Mouse (Mus musculus): ENCODE measurements around the gene Slc36a2. TPM values are rescaled to one million over a fixed set of nuclear protein-coding genes. Genes with fewer than 3 reads are reported as not detected.

Slc36a2 gene
- polyA plus RNA-seq, 1 experiment from 2014 or later, result 0.10 TPM

DNA sequence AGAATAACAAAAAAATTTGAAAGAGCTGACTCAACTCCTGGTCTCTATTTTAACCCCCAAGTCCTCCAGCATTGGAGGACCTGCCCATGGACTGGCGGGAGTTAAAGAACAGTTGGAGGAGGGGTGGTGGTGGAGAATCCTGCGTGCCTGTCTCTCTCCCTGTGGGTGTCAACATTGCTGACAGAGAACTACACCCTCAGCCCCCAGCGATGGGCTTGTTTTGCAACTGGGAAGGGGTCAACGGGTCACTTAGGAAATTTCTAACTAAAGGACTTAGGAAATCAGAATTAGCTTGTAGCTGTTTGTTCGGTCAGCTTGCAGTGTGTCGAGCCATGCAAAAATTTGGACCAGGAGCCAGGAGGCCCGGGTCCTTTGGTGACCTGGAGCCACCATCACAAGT, 1.8 kb downstream of the Slc36a2 start:
- ATAC-seq (ENCODE audit: low FRiP score, low TSS enrichment) (no peak), DNase-seq (ENCODE audit: low spot score) (no peak)
- H3K36me3 ChIP-seq (ENCODE audit: control insufficient read depth, insufficient read depth, low read length), result no peaks in the 10 kb centered on the region
- no peaks in the 10 kb centered on the region for H3K9me3 ChIP-seq (ENCODE audit: control insufficient read depth, low read length)
- H3K4me2 ChIP-seq (replicated peaks; ENCODE audit: low read depth), result no peak overlapping the region
- TF ChIP-seq CTCF (IDR thresholded peaks at IDR 0.05; ENCODE audit: low read depth) (no peak), EP300 (optimal IDR thresholded peaks at IDR 0.05) (no peak)
- WGBS, result 41% methylated on average over 7 of the region's 7 CpGs
- no peak overlapping the region for H3K27ac ChIP-seq (replicated peaks)
- no peaks in the 10 kb centered on the region for H3K4me1 ChIP-seq (replicated peaks; ENCODE audit: control insufficient read depth, insufficient read depth)
- H3K4me3 ChIP-seq (ENCODE audit: low read depth, low read length), result no peak overlapping the region
- no peak overlapping the region for H3K9ac ChIP-seq (ENCODE audit: low read length)
- H3K27me3 ChIP-seq (ENCODE audit: control insufficient read depth, insufficient read depth, low read length), result no peaks in the 10 kb centered on the region

DNA sequence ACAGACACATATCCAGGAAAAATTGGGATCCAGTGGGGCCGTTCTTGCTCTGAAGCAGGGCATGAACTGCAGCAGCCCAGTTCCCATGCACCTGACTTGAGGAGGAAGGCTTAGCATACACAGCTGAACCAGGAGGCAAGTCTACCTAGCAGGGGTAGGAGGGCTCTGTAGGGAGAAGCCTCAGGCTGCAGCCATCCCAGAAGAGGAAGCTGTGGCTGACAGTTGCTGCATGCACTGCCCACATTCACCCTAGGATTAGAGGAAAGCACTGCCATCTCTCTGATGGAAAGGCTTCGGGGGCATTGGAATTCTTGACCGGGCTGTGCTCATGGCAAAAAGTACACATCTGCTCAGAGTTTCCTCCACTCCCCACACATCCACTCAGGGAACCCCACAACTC, 5.0 kb downstream of the Slc36a2 start:
- Histone ChIP-seq H3K9me3 (ENCODE audit: control insufficient read depth, low read length) (no peaks in the 10 kb centered on the region), H3K27ac (replicated peaks) (no peak overlapping the region), H3K9ac (ENCODE audit: low read length) (no peak overlapping the region), H3K4me2 (replicated peaks; ENCODE audit: low read depth) (no peak overlapping the region), H3K27me3 (ENCODE audit: control insufficient read depth, insufficient read depth, low read length) (no peaks in the 10 kb centered on the region), H3K4me3 (ENCODE audit: low read depth, low read length) (no peak overlapping the region), H3K36me3 (ENCODE audit: control insufficient read depth, insufficient read depth, low read length) (no peaks in the 10 kb centered on the region), H3K4me1 (replicated peaks; ENCODE audit: control insufficient read depth, insufficient read depth) (no peaks in the 10 kb centered on the region)
- TF ChIP-seq EP300 (optimal IDR thresholded peaks at IDR 0.05) (no peak), CTCF (IDR thresholded peaks at IDR 0.05; ENCODE audit: low read depth) (no peak)
- DNase-seq (ENCODE audit: low spot score) (no peak), ATAC-seq (ENCODE audit: low FRiP score, low TSS enrichment) (no peak)
- WGBS, result 84% methylated on average over 3 of the region's 3 CpGs

DNA sequence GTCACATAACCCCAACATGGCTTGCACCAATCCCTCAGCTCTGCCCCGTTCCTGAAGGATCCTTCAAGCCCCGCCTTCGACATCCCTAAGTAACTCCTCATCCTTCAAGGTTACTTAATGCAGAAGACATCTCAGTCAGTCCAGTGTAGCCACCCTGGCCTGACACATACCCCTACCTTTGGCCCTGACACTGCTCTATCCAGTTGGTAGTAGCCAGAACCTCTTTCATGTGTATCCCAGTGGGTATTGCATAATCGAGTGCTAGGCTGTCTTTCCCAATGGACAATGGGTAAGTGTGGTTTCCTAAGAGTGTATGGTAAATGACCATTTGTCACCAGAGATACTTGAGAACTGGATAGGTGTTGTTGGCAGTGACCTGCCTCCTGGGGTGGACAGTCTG, 6.0 kb downstream of the Slc36a2 start:
- H3K9ac ChIP-seq (ENCODE audit: low read length), result no peak overlapping the region
- 78% methylated on average over 4 of the region's 4 CpGs for WGBS

DNA sequence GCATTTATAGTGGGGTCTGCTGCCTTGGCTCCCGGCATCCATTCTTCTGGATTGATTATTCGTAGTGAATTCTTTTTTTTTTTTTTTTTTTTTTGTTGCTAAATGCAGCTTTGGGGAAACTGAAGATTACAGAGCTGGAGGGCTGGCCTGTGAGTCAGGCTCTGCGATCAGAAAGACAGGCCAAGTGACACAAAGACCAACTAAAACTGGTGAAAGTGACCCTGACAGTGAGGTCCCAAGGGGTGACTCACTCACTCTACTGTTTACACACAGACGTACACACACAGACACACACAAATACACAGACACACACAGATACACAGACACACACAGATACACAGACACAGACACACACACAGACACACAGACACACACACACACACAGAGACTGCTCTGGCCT, 14.4 kb downstream of the Slc36a2 start:
- ATAC-seq (ENCODE audit: low FRiP score, low TSS enrichment) (no peak), DNase-seq (ENCODE audit: low spot score) (no peak)
- H3K27ac ChIP-seq (replicated peaks), result no peak overlapping the region
- 55% methylated on average over 4 of the region's 4 CpGs for WGBS
- no peaks in the 10 kb centered on the region for H3K9me3 ChIP-seq (ENCODE audit: control insufficient read depth, low read length)
- no peak overlapping the region for H3K4me2 ChIP-seq (replicated peaks; ENCODE audit: low read depth)
- no peaks in the 10 kb centered on the region for H3K27me3 ChIP-seq (ENCODE audit: control insufficient read depth, insufficient read depth, low read length)
- no peak overlapping the region for H3K4me3 ChIP-seq (ENCODE audit: low read depth, low read length)
- no peaks in the 10 kb centered on the region for H3K36me3 ChIP-seq (ENCODE audit: control insufficient read depth, insufficient read depth, low read length)
- H3K4me1 ChIP-seq (replicated peaks; ENCODE audit: control insufficient read depth, insufficient read depth), result no peaks in the 10 kb centered on the region
- TF ChIP-seq EP300 (optimal IDR thresholded peaks at IDR 0.05) (no peak), CTCF (IDR thresholded peaks at IDR 0.05; ENCODE audit: low read depth) (no peak)
- H3K9ac ChIP-seq (ENCODE audit: low read length), result no peak overlapping the region

More for the DNA sequence above, 6.0 kb downstream of the Slc36a2 start:
- DNase-seq (ENCODE audit: low spot score), result no peak
- TF ChIP-seq CTCF (IDR thresholded peaks at IDR 0.05; ENCODE audit: low read depth) (no peak), EP300 (optimal IDR thresholded peaks at IDR 0.05) (no peak)
- Histone ChIP-seq H3K4me1 (replicated peaks; ENCODE audit: control insufficient read depth, insufficient read depth) (no peaks in the 10 kb centered on the region), H3K4me2 (replicated peaks; ENCODE audit: low read depth) (no peak overlapping the region), H3K4me3 (ENCODE audit: low read depth, low read length) (no peak overlapping the region), H3K27me3 (ENCODE audit: control insufficient read depth, insufficient read depth, low read length) (no peaks in the 10 kb centered on the region), H3K27ac (replicated peaks) (no peak overlapping the region), H3K9me3 (ENCODE audit: control insufficient read depth, low read length) (no peaks in the 10 kb centered on the region), H3K36me3 (ENCODE audit: control insufficient read depth, insufficient read depth, low read length) (no peaks in the 10 kb centered on the region)
- ATAC-seq (ENCODE audit: low FRiP score, low TSS enrichment), result no peak

DNA sequence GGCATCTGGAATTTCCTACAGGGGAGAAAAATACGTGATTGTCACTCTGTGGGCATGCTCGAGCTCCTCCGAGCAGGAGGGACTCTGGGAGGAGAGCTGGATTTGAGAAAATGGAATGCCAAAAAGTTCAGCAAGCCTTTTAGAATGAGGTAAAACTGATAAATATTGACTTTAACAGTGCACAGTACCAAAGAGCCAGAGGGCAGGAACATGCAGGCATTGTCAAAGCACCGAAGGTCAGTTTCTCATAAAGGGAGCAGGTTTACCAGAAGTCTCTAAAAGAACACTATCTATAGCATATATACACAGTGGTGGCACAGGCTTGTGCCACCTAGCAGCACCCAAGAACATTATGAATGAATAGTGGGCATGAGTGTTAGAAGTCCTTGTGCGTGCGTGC, 16.0 kb downstream of the Slc36a2 start:
- TF ChIP-seq CTCF (IDR thresholded peaks at IDR 0.05; ENCODE audit: low read depth), result no peak
- no peak for TF ChIP-seq EP300 (optimal IDR thresholded peaks at IDR 0.05)
- no peaks in the 10 kb centered on the region for H3K4me1 ChIP-seq (replicated peaks; ENCODE audit: control insufficient read depth, insufficient read depth)
- no peak overlapping the region for H3K9ac ChIP-seq (ENCODE audit: low read length)
- DNase-seq (ENCODE audit: low spot score) (no peak), ATAC-seq (ENCODE audit: low FRiP score, low TSS enrichment) (no peak)
- no peak overlapping the region for H3K4me2 ChIP-seq (replicated peaks; ENCODE audit: low read depth)
- no peak overlapping the region for H3K27ac ChIP-seq (replicated peaks)
- H3K4me3 ChIP-seq (ENCODE audit: low read depth, low read length), result no peak overlapping the region
- no peaks in the 10 kb centered on the region for H3K27me3 ChIP-seq (ENCODE audit: control insufficient read depth, insufficient read depth, low read length)
- no peaks in the 10 kb centered on the region for H3K36me3 ChIP-seq (ENCODE audit: control insufficient read depth, insufficient read depth, low read length)
- WGBS, result 66% methylated on average over 6 of the region's 6 CpGs
- no peaks in the 10 kb centered on the region for H3K9me3 ChIP-seq (ENCODE audit: control insufficient read depth, low read length)

DNA sequence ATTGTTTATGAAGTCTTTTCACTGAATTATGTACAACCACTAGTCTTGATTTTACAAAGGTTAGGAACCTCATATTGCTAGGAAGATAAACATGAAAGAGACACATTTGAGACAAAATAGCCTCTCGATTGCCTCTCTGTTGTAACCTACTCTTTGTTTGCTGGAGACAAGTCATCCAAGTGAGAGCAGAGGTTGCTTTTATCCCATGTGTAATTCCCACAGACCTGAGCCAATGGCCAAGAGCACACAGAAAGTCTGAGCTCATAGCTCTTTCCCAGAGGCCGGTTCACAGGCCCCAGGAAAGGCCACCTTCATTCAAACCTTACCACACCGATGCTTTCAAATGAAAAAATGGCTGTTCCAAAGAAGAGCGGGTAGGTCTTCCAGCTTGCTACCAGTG, 16.4 kb downstream of the Slc36a2 start:
- no peaks in the 10 kb centered on the region for H3K36me3 ChIP-seq (ENCODE audit: control insufficient read depth, insufficient read depth, low read length)
- no peak for TF ChIP-seq CTCF (IDR thresholded peaks at IDR 0.05; ENCODE audit: low read depth)
- no peak for TF ChIP-seq EP300 (optimal IDR thresholded peaks at IDR 0.05)
- no peak overlapping the region for H3K9ac ChIP-seq (ENCODE audit: low read length)
- H3K27me3 ChIP-seq (ENCODE audit: control insufficient read depth, insufficient read depth, low read length), result no peaks in the 10 kb centered on the region
- no peak overlapping the region for H3K4me3 ChIP-seq (ENCODE audit: low read depth, low read length)
- WGBS, result 70% methylated on average over 4 of the region's 4 CpGs
- no peak for ATAC-seq (ENCODE audit: low FRiP score, low TSS enrichment)
- H3K4me1 ChIP-seq (replicated peaks; ENCODE audit: control insufficient read depth, insufficient read depth), result no peaks in the 10 kb centered on the region
- no peak overlapping the region for H3K4me2 ChIP-seq (replicated peaks; ENCODE audit: low read depth)
- DNase-seq (ENCODE audit: low spot score), result no peak
- H3K9me3 ChIP-seq (ENCODE audit: control insufficient read depth, low read length), result no peaks in the 10 kb centered on the region
- H3K27ac ChIP-seq (replicated peaks), result no peak overlapping the region

Data from stomach, postnatal 0 days (tissue).